Mouse (Mus musculus): Measurements from ENCODE around the gene Poldip3.
A peak's percentile ranks its signal among the peaks of the same experiment; 100 is the strongest.

Gene Poldip3

GRCm38 (mm10) chr15:83088495-83089428 is 60.4 kb downstream of the Poldip3 start:
- no peak for DNase-seq (ENCODE audit: low spot score in 2 of 2)

- DNase-seq (ENCODE audit: low spot score in 2 of 2) = no peak
Measured at GRCm38 (mm10) chr15:83086636-83087328, 62.4 kb downstream of the Poldip3 start.

GRCm38 (mm10) chr15:83085901-83086300 is 63.3 kb downstream of the Poldip3 start:
- DNase-seq (ENCODE audit: low spot score in 2 of 2) = no peak

- peak in 1 of 2 experiments; percentile 31 for DNase-seq (ENCODE audit: low spot score in 2 of 2)
Measured at GRCm38 (mm10) chr15:83084022-83084640, 65.1 kb downstream of the Poldip3 start.

GRCm38 (mm10) chr15:83083530-83083929 is 65.7 kb downstream of the Poldip3 start:
- DNase-seq (ENCODE audit: low spot score in 2 of 2) = no peak
